Mouse (Mus musculus) layer of hippocampus, adult 8-10 months (tissue): ENCODE results near the gene Cxcl17. TPM values are rescaled to one million over a fixed set of nuclear protein-coding genes. Genes with fewer than 3 reads are reported as not detected.
"Not testable (repeated sequence)": the region's sequence is repeated elsewhere in the genome, so short reads cannot be mapped to it uniquely, and the experiment has no call there.

Experiments used
- DNase-seq, 2 experiments: peaks; one replicate each; pipeline ENCODE4 v3.0.0; 2022; ENCODE audit warnings: low spot score in 2 of 2
- total RNA-seq, 4 experiments: library from RNA; stranded (reverse); gene quantifications; 2 replicates each; pipeline ENCODE4 v1.2.4; 2022

Cxcl17 gene
- total RNA-seq, 4 experiments from 2014 or later = not detected

DNA sequence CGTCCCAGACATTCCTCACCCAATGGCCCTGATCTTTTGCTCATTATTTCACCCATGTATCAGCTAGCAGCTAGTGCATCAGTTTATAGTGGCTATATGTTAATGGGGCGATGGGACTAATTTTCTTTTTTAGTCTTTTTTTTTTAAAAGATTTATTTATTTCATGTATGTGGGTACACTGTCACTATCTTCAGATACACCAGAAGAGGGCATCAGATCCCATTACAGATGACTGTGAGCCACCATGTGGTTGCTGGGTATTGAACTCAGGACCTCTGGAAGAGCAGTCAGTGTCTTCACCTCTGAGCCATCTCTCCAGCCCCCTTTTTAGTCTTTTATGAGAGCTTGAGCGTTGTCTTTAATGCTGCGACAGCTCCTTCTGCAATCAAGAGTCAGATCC, 13.7 kb upstream of the Cxcl17 start:
- not testable (repeated sequence) for DNase-seq

DNA sequence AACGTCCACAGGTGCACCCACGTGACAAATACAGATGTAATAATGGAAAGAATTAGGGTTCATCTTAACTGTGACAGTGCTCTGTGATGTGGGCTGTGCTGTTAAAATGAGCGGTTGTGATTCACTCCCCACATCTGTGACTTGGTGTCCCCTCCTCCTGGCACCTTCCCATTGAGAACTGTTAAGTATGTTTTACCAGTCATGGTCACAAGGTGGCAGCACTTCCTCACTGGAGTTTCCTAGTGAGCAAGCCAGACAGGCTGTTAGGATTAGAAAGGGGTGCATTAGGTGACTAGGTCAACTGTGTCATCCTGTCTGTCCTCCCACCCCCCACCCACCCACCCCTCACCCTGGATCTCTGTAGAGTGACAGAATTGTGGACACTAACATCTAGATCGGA, 11.7 kb upstream of the Cxcl17 start:
- DNase-seq = peak; percentile 66 to 83

- DNase-seq = peak; percentile 17 to 25
These were observed 9.7 kb upstream of the Cxcl17 start for GRCm38 (mm10) chr7:25422286-25422841.

GRCm38 (mm10) chr7:25419943-25420342, 7.3 kb upstream of the Cxcl17 start:
- no peak for DNase-seq

GRCm38 (mm10) chr7:25419536-25419935, 6.8 kb upstream of the Cxcl17 start:
- no peak for DNase-seq

DNA sequence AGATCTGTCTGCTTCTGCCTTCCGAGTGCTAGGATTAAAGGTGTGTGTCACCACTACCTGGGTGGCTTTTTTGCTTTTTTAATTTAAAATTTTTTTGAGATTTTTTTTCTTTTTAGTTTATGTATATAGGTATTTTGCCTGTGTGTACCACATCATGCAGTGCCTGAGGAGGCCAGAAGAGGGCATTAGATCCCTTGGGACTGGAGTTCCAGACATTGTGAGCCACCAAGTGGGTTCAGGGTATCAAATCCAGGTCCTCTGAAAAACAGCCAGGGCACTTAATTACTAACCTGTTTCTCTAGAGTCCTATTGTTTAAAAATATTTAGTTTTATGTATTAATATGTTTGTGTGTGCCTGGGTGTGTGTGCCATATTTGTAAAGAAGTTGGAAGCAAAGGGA, 4.9 kb upstream of the Cxcl17 start:
- no peak for DNase-seq

DNA sequence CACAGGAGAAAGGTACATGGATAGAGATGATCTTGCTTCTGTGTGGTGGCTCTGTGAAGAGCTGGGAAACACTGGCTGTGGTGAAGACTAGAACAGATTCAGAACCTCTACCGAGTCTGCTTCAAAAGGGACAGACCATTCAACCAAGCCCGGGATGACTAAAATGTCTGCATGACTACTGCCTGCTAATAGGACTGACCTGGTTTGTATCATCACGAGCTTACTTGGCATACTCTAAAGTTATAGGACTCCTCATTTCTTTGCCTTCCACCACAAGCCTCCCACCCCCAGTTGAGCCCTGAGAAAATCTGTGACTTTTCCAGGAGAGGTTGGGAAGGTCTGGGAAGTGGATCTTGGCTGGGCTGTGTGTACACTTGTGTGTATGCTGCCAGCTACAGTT, 825 bp downstream of the Cxcl17 start:
- DNase-seq = no peak

DNA sequence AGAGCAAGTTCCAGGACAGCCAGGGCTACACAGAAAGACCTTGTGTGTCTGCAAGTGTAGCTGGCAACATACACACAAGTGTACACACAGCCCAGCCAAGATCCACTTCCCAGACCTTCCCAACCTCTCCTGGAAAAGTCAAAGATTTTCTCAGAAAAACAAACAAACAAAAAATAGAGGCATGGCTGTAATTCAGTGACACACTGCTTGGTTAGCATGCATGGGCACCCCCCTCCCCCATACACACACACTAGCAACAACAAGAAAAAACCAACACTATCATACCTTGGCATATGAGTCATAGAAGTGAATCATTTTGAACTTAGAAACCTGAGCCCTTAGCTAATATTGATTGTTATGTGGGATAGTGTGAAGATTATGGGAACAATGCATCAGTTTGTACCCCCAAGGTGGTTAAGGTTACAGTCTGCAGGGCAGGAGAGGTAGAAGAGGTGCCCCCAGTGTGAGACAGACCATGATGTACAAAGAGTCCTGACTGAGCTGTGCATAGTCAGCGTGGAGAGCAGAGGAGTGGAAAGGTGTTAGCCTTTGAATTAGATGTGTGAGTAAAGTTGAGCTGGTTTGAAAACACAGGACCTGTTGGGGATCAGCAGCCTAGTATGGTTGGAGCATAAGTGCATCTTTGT, 1.6 kb downstream of the Cxcl17 start:
- DNase-seq = no peak

- no peak for DNase-seq
These were observed 3.4 kb downstream of the Cxcl17 start for GRCm38 (mm10) chr7:25409114-25409760.

DNA sequence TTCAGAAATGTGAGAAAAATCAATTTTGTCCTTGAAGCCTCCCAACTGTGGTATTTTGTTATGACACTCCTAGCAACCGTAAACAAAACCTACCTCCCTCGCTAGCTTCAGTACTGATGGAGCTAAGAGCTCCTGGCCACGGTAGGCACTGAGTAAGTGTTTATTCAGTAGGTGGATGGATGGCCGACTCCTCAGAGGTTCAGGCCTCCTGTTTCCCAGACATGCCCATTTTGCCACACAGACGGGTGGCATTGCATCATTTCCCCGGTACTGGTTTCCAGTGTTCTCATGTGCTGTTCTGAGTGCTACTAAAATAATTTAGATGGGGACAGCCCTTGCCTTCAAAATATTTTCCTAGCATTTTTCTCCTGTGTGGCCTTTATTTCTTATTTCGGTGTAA, 6.2 kb downstream of the Cxcl17 start:
- DNase-seq = no peak

DNA sequence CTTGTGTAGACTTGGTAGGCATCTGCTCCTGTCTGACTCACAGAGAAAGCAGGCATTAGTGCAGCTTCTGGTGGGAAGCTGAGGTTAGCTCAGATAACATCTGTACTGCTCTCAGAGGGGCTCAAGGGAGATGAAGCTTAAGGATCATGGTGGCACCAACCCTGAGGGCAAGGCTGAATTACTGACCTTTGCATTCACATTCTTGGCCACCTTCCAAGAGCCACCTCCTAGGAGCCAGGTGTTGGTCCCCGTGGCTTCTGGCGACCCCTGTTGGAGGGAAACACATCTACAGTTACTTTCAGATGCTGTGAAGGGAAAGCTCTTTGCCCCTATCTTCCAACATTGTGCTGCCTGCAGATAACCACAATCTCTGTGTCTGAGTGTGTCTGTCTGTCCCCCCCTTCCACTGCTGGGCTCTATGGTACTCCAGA, 10.0 kb downstream of the Cxcl17 start:
- DNase-seq = no peak

GRCm38 (mm10) chr7:25401986-25402385, 10.7 kb downstream of the Cxcl17 start:
- DNase-seq = no peak

GRCm38 (mm10) chr7:25401551-25401950, 11.1 kb downstream of the Cxcl17 start:
- DNase-seq = no peak

- DNase-seq = not testable (repeated sequence)
These were observed 13.7 kb downstream of the Cxcl17 start for GRCm38 (mm10) chr7:25399028-25399427.

DNA sequence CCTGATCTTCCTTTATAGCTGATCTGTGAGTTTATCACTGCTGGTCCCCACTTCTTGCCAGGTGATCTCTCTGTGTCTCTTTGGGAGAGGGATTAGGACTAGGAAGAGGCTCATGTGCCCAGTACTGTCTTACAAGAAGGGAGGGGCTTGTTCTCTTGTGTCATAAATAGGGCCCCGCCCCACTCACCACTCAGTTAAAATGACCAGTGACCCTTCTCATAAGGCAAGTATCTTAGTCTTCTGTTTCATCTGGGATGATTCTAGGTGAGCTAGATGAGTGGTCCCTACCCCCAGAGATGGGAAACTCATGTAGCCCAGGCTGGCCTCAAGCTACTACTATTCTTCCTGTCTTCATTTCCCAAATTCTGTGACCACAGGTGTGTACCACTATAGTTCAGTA, 14.1 kb downstream of the Cxcl17 start, which contains the start of gene Lipe:
Gene Lipe, minus strand, starts transcription at position 101 of the 400 bp plus-strand sequence.
- no peak for DNase-seq

DNA sequence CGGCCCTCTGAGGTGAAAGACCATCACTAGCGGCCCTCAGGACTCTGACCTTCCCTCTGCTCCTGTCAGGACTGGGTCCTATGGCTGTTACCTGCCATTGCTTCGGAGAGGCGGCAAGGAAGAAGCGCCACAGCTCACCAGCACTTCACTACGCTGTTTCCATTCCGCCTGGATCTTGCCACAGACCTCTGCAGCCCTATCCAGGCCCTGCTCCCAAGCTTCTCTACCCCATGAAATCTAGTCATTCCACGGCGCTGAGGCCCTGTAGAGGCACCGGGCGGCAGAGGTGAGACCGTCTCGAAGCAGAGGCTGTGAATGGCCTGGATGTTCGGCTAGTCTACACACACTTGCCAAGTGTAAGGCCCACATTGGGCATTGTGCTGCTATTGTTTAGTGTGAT, 16.1 kb downstream of the Cxcl17 start:
- no peak for DNase-seq

- peak; percentile 97 for DNase-seq
These were observed 16.8 kb downstream of the Cxcl17 start for GRCm38 (mm10) chr7:25395558-25396521.

GRCm38 (mm10) chr7:25395186-25395557, 17.5 kb downstream of the Cxcl17 start:
- no peak for DNase-seq

DNA sequence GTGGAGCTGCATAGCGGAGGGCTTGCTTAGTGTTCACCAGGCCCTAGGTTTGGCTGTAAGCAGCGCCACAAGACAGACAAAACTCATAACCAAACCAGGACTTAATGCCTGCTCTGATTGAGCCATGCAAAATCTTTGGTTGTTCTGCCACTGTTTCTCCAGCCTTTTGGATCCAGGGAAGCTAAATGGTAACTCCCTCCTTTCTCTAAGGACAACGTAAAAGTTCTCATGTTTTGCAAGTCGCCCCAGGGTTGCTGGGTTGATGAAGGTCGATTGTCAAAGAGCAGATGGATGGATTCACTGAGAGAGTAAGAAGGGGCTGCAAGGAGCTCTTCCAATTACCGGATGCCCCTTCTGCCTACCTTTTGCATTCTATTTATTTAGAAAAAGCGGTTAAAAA, 17.9 kb downstream of the Cxcl17 start:
- no peak for DNase-seq

DNA sequence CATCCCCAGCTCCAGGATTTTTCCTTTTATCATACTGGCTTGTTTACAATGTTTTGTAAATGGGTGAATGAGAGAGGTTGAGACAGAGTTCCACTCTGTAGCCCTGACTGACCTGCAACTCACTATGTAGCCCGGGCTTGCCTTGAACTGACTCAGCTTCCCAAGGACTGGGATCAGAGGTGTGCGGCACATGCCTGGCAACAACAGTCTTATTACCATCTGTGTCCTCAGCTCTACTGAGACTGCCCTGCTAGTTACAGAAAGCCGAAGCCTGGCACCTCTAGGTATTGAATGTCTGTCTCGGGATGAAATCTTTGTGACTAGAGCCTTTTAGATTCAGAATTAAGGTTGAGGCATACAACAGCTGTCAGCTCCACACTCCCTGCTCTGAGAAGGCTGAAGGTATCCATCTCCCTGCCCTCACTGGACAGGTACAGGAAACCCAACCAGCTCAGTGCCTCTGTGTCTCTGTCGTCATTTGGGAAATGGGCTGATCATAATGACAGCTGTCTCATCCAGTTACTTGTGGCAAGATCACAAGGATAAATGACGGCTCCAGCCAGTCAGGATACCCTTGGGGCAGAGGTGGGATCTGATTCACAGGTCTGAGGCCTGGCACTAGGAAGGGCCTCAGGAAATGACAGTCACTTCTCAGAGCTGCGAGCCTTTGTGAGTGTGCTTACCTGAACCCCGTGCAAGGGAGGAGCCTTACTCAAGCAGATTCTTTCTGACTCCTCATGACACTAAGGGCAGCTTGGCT, 19.1 kb downstream of the Cxcl17 start:
- DNase-seq = no peak

- no peak for DNase-seq
These were observed 19.8 kb downstream of the Cxcl17 start for GRCm38 (mm10) chr7:25392851-25393250.
